Comparison of ENCODE assay signal across 17 mouse cellular contexts in the genomic region with DNA sequence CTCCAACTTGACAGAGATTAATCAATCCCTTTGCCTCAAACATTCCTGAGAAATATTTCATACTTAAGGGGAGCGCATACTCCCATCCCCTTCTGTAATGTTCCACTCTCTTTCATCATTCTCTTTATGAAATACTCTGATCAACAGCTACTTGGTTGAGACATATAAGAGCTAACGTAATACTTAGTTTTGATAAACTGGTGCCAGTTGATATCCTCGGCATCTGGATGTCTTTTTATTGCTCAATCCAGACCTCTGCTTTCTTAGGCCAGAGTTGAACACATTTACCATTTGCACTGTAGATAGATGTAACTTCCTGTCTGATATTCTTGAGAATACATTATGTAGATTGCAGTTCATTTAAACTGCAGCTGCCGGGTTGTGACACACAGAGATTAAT.
"Had no signal": no experiment of that assay in that cellular context is flagged by ENCODE, and none has a peak within 500 bp of the region (broad histone marks: within the 10 kb centered on the region; RNA-seq: fewer than 3 reads in every experiment).

No protein-coding gene starts in this region.

- H3K9me3 ChIP-seq: limb, embryonic 12.5 days; liver, embryonic 13.5 days; midbrain, embryonic 10.5 days; midbrain, embryonic 15.5 days; neural tube, embryonic 13.5 days had no signal

- H3K4me1 ChIP-seq: limb, embryonic 12.5 days; liver, embryonic 13.5 days; midbrain, embryonic 10.5 days; midbrain, embryonic 15.5 days; neural tube, embryonic 13.5 days had no signal

- H3K4me3 ChIP-seq: limb, embryonic 12.5 days; liver, embryonic 13.5 days; midbrain, embryonic 10.5 days; midbrain, embryonic 15.5 days; neural tube, embryonic 13.5 days had no signal

- H3K4me2 ChIP-seq: limb, embryonic 12.5 days; liver, embryonic 13.5 days; midbrain, embryonic 15.5 days; neural tube, embryonic 13.5 days had no signal

- H3K36me3 ChIP-seq: limb, embryonic 12.5 days; liver, embryonic 13.5 days; midbrain, embryonic 10.5 days; midbrain, embryonic 15.5 days; neural tube, embryonic 13.5 days had no signal

- H3K9ac ChIP-seq: limb, embryonic 12.5 days; liver, embryonic 13.5 days; liver, postnatal 0 days; midbrain, embryonic 15.5 days; neural tube, embryonic 13.5 days had no signal

- ATAC-seq: liver, postnatal 0 days; midbrain, embryonic 15.5 days had no signal

- H3K27ac ChIP-seq: kidney, postnatal 0 days; limb, embryonic 12.5 days; liver, embryonic 13.5 days; midbrain, embryonic 10.5 days; midbrain, embryonic 15.5 days; neural tube, embryonic 13.5 days had no signal

- DNase-seq: kidney, adult 11 months; kidney, adult 9 months; kidney, postnatal 36 days; layer of hippocampus, adult 9-11 months; liver; liver, embryonic 13.5 days; liver, postnatal 0 days; retina, postnatal 1 day; right cerebral cortex, postnatal 4 days; spleen, adult 18-20 months; thymus, adult 18-20 months; thymus, postnatal 14 days had no signal

- H3K27me3 ChIP-seq: liver, embryonic 13.5 days; midbrain, embryonic 15.5 days; neural tube, embryonic 13.5 days had no signal
